Mouse (Mus musculus) T-helper 17 cell (primary cell): ENCODE data around the gene Usp29.
"Not testable (repeated sequence)": the region's sequence is repeated elsewhere in the genome, so short reads cannot be mapped to it uniquely, and the experiment has no call there.

Source experiments
- in situ Hi-C, 2 experiments: fragments of 300-600 bp; cut with MboI, MseI; formaldehyde crosslinking; loops; 1 replicate in 1 of 2; 2 replicates in 1 of 2; pipeline ENCODE4 v1.15.1; 2025; ENCODE audit warnings: high pct_unique_total_duplicates in 2 of 2

The Usp29 gene

GRCm38 (mm10) chr7:6869556-6869955 is 139.2 kb downstream of the Usp29 start:
- in situ Hi-C loops: no loop called here

- in situ Hi-C loops: no loop called here
Observed at GRCm38 (mm10) chr7:6874448-6874847, 144.1 kb downstream of the Usp29 start.

- in situ Hi-C loops: no loop called here
Observed at GRCm38 (mm10) chr7:6878202-6878601, 147.8 kb downstream of the Usp29 start.

GRCm38 (mm10) chr7:6878849-6879248 is 148.5 kb downstream of the Usp29 start:
- in situ Hi-C loops: not testable (repeated sequence)

GRCm38 (mm10) chr7:6879512-6880164 is 149.3 kb downstream of the Usp29 start:
- in situ Hi-C loops: no loop called here

GRCm38 (mm10) chr7:6880918-6881317 is 150.5 kb downstream of the Usp29 start:
- in situ Hi-C loops: not testable (repeated sequence)

- in situ Hi-C loops: no loop called here
Observed at GRCm38 (mm10) chr7:6881473-6882046, 151.2 kb downstream of the Usp29 start.

GRCm38 (mm10) chr7:6883376-6884147 is 153.2 kb downstream of the Usp29 start:
- in situ Hi-C loops: no loop called here

- in situ Hi-C loops: no loop called here
Observed at GRCm38 (mm10) chr7:6885416-6885815, 155.0 kb downstream of the Usp29 start.

- in situ Hi-C loops: no loop called here
Observed at GRCm38 (mm10) chr7:6886896-6887295, 156.5 kb downstream of the Usp29 start.

- in situ Hi-C loops: no loop called here
Observed at GRCm38 (mm10) chr7:6889871-6890270, 159.5 kb downstream of the Usp29 start.

GRCm38 (mm10) chr7:6891206-6891605 is 160.8 kb downstream of the Usp29 start:
- in situ Hi-C loops: no loop called here

GRCm38 (mm10) chr7:6897021-6897420 is 166.6 kb downstream of the Usp29 start:
- in situ Hi-C loops: not testable (repeated sequence)

GRCm38 (mm10) chr7:6900672-6901071 is 170.3 kb downstream of the Usp29 start:
- in situ Hi-C loops: no loop called here

GRCm38 (mm10) chr7:6903489-6903888 is 173.1 kb downstream of the Usp29 start:
- in situ Hi-C loops: no loop called here

- in situ Hi-C loops: no loop called here
Observed at GRCm38 (mm10) chr7:6910527-6910926, 180.1 kb downstream of the Usp29 start.

GRCm38 (mm10) chr7:6911731-6912130 is 181.4 kb downstream of the Usp29 start:
- in situ Hi-C loops: no loop called here

- in situ Hi-C loops: no loop called here
Observed at GRCm38 (mm10) chr7:6913439-6914380, 183.3 kb downstream of the Usp29 start.

GRCm38 (mm10) chr7:6917126-6917525 is 186.7 kb downstream of the Usp29 start:
- in situ Hi-C loops: no loop called here

- in situ Hi-C loops: no loop called here
Observed at GRCm38 (mm10) chr7:6918267-6918666, 187.9 kb downstream of the Usp29 start.

GRCm38 (mm10) chr7:6919131-6919870 is 188.9 kb downstream of the Usp29 start:
- in situ Hi-C loops: no loop called here
